Mouse (Mus musculus): ENCODE measurements around the gene Serpinb6e. TPM values are rescaled to one million over a fixed set of nuclear protein-coding genes. Genes with fewer than 3 reads are reported as not detected.

Gene Serpinb6e
- not detected in 2 replicates for total RNA-seq (2017)

DNA sequence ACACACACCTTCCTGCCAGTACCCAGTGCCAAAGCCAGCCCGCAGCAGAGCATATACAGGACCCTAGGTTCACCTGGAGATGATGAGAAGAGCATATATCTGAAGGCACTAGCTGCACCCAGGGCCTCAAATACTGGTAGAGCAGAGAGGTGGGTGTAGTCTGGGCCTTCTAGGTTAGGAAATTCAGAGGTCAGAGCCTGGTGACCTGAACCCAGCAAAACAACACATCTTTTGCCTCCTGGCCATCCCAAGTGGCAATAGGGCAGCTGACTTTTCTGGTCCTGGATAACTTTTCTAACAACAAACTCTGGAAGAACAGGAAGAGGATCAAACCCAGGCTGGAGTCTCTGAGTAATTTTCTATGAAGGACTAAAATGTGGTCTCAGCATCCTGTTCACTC lies at the start of gene Serpinb6e:
Gene Serpinb6e, minus strand, starts transcription at position 101 of the 400 bp plus-strand sequence.
- no peak for ATAC-seq (replicated peaks in 1 of 2; ENCODE audit: insufficient read depth in 1 of 2, low FRiP score in 2 of 2, low TSS enrichment in 1 of 2, low read depth in 1 of 2, poor library complexity in 2 of 2, severe bottlenecking in 2 of 2)

- no peak for ATAC-seq (replicated peaks in 1 of 2; ENCODE audit: insufficient read depth in 1 of 2, low FRiP score in 2 of 2, low TSS enrichment in 1 of 2, low read depth in 1 of 2, poor library complexity in 2 of 2, severe bottlenecking in 2 of 2)
Observed at GRCm38 (mm10) chr13:33830751-33831150, 12.5 kb downstream of the Serpinb6e start.

DNA sequence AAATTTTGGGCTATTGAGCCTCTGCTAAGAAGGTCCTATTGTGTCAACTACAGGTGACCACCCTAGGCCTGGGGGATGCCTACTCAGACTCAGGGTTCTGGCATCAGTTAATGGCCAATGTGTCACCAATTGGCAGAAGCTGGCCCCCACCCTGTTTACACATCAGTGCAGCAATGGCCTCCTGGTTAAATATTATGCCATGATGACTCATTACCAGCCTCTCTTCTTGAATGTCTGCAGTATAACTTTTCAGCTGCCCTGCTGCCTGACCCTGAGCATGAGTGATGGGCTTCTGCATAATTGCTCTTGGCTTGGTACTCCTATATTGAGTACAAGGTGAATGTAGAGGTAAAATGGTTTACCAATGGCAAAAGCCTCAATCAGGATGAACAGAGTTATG lies 19.8 kb downstream of the Serpinb6e start:
- no peak for ATAC-seq (replicated peaks in 1 of 2; ENCODE audit: insufficient read depth in 1 of 2, low FRiP score in 2 of 2, low TSS enrichment in 1 of 2, low read depth in 1 of 2, poor library complexity in 2 of 2, severe bottlenecking in 2 of 2)

DNA sequence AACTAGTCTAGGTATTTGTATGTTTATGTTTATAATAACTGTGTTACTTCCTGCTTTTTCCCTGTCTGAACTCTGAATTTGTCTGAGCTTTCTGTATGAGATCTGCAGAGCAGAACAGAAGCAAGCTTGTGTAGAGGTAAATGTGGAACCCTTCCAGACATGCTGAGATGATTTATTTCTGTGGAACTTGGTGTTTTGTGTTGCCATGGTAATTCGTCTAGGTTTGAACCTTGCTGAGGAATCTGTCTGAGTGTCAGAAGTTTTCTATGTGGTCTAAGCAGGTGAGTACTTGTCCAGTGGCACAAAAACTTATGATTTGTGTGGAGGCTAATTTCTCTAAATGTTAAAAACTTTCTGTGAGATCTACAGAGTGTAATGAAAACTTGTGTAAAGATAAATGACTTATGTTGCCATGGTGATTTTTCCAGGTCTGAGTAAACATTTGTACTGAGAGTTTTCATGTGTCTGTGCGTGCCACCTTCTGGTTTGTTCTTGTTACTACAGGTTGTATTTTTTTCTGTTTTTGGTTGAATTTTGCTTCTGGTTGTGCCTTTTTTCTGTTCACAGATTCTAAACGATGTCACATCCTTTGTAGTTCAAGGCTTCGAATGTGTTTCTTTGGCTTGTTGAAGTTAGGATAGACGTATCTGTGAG lies 21.6 kb downstream of the Serpinb6e start:
- ATAC-seq (replicated peaks in 1 of 2; ENCODE audit: insufficient read depth in 1 of 2, low FRiP score in 2 of 2, low TSS enrichment in 1 of 2, low read depth in 1 of 2, poor library complexity in 2 of 2, severe bottlenecking in 2 of 2), result no peak

Other genes starting within 250 kb of the Serpinb6e start
- gene Serpinb6d, start 182.0 kb downstream of the Serpinb6e start, total RNA-seq (2017), result not detected in 2 replicates
- gene Serpinb6c, start 62.3 kb upstream of the Serpinb6e start, total RNA-seq (2017), result not detected in 2 replicates
- gene Nqo2, start 121.3 kb upstream of the Serpinb6e start, total RNA-seq (2017), result 15.6 and 25.7 TPM in 2 replicates
- 64.7 and 66.1 TPM in 2 replicates for gene Ripk1, start 159.0 kb upstream of the Serpinb6e start, total RNA-seq (2017)
- gene Serpinb6a, start 159.4 kb upstream of the Serpinb6e start, total RNA-seq (2017), result 32.1 and 38.1 TPM in 2 replicates
- gene Bphl, start 194.2 kb upstream of the Serpinb6e start, total RNA-seq (2017), result 21.3 and 29.8 TPM in 2 replicates
- gene Tubb2a, start 234.6 kb upstream of the Serpinb6e start, total RNA-seq (2017), result 4.8 and 7.3 TPM in 2 replicates